Mouse (Mus musculus) liver, embryonic 14.5 days (tissue): ENCODE data around the gene Wrap53.

Experiments used
- CTCF ChIP-seq: IDR thresholded peaks from 2 replicates; pipeline ENCODE4 v1.5.1; 2016; ENCODE audit warnings: antibody characterized with exemption, low read depth, control low read depth
- EP300 ChIP-seq: IDR thresholded peaks from 2 replicates; pipeline ENCODE4 v1.6.1; 2016; ENCODE audit warnings: antibody characterized with exemption, low read depth

GRCm38 (mm10) chr11:69528031-69528390, 52.0 kb downstream of the Wrap53 start:
- no peak for TF ChIP-seq CTCF
- no peak for TF ChIP-seq EP300
